Mouse (Mus musculus) retina, embryonic 14.5 days (tissue): ENCODE measurements around the gene Cbx7.
"Not testable (repeated sequence)": the region's sequence is repeated elsewhere in the genome, so short reads cannot be mapped to it uniquely, and the experiment has no call there.

ENCODE experiments used
- DNase-seq: peaks from one replicate; pipeline ENCODE4 v3.0.0-alpha.2; 2015; ENCODE audit warnings: low spot score

The Cbx7 gene

GRCm38 (mm10) chr15:79927637-79928122 is 43.2 kb downstream of the Cbx7 start:
- DNase-seq: peak; percentile 82

GRCm38 (mm10) chr15:79926856-79927416 is 44.0 kb downstream of the Cbx7 start:
- DNase-seq: no peak

GRCm38 (mm10) chr15:79919787-79920186 is 51.1 kb downstream of the Cbx7 start:
- no peak for DNase-seq

GRCm38 (mm10) chr15:79918485-79918884 is 52.4 kb downstream of the Cbx7 start:
- DNase-seq: no peak

GRCm38 (mm10) chr15:79917111-79917720 is 53.7 kb downstream of the Cbx7 start:
- DNase-seq: no peak

GRCm38 (mm10) chr15:79916150-79916549 is 54.8 kb downstream of the Cbx7 start:
- DNase-seq: no peak

GRCm38 (mm10) chr15:79914357-79914756 is 56.6 kb downstream of the Cbx7 start:
- no peak for DNase-seq

GRCm38 (mm10) chr15:79913761-79914346 is 57.1 kb downstream of the Cbx7 start:
- no peak for DNase-seq

- DNase-seq: no peak
These were observed 59.6 kb downstream of the Cbx7 start for GRCm38 (mm10) chr15:79911339-79911738.

- not testable (repeated sequence) for DNase-seq
These were observed 60.1 kb downstream of the Cbx7 start for GRCm38 (mm10) chr15:79910812-79911211.

- not testable (repeated sequence) for DNase-seq
These were observed 61.9 kb downstream of the Cbx7 start for GRCm38 (mm10) chr15:79909006-79909405.

GRCm38 (mm10) chr15:79906855-79907254 is 64.1 kb downstream of the Cbx7 start:
- no peak for DNase-seq

GRCm38 (mm10) chr15:79905211-79905610 is 65.7 kb downstream of the Cbx7 start:
- no peak for DNase-seq

- DNase-seq: not testable (repeated sequence)
These were observed 66.2 kb downstream of the Cbx7 start for GRCm38 (mm10) chr15:79904678-79905077.

GRCm38 (mm10) chr15:79903963-79904362 is 67.0 kb downstream of the Cbx7 start:
- no peak for DNase-seq

- not testable (repeated sequence) for DNase-seq
These were observed 67.8 kb downstream of the Cbx7 start for GRCm38 (mm10) chr15:79903081-79903480.

GRCm38 (mm10) chr15:79901399-79901798 is 69.5 kb downstream of the Cbx7 start:
- DNase-seq: no peak

GRCm38 (mm10) chr15:79900751-79901150 is 70.2 kb downstream of the Cbx7 start:
- no peak for DNase-seq

GRCm38 (mm10) chr15:79899828-79900510 is 71.0 kb downstream of the Cbx7 start:
- DNase-seq: no peak

GRCm38 (mm10) chr15:79898988-79899387 is 71.9 kb downstream of the Cbx7 start:
- no peak for DNase-seq

GRCm38 (mm10) chr15:79896080-79896725 is 74.7 kb downstream of the Cbx7 start:
- no peak for DNase-seq
